Mouse (Mus musculus) retina, embryonic 14.5 days (tissue): Measurements from ENCODE around the gene Gtf2h5.

ENCODE experiments used
- DNase-seq: peaks from one replicate; pipeline ENCODE4 v3.0.0-alpha.2; 2015; ENCODE audit warnings: low spot score

The Gtf2h5 gene

GRCm38 (mm10) chr17:6079287-6080122, at the start of gene Gtf2h5, which contains the start of gene Serac1:
Gtf2h5 (plus strand) TSS chr17:6079786.
Serac1 (minus strand) TSS chr17:6079741.
- peak; percentile 99 for DNase-seq

GRCm38 (mm10) chr17:6035661-6036060, 43.9 kb upstream of the Gtf2h5 start:
- DNase-seq = no peak

GRCm38 (mm10) chr17:6036458-6036857, 43.1 kb upstream of the Gtf2h5 start:
- DNase-seq = no peak

GRCm38 (mm10) chr17:6036872-6037271, 42.7 kb upstream of the Gtf2h5 start:
- DNase-seq = no peak

- DNase-seq = no peak
Measured at GRCm38 (mm10) chr17:6037507-6037906, 42.1 kb upstream of the Gtf2h5 start.

GRCm38 (mm10) chr17:6052801-6053200, 26.8 kb upstream of the Gtf2h5 start:
- peak; percentile 67 for DNase-seq

- DNase-seq = peak; percentile 82
Measured at GRCm38 (mm10) chr17:6054934-6055355, 24.6 kb upstream of the Gtf2h5 start.

- DNase-seq = no peak
Measured at GRCm38 (mm10) chr17:6062793-6063192, 16.8 kb upstream of the Gtf2h5 start.

GRCm38 (mm10) chr17:6063532-6063931, 16.1 kb upstream of the Gtf2h5 start:
- no peak for DNase-seq

GRCm38 (mm10) chr17:6066021-6066420, 13.6 kb upstream of the Gtf2h5 start:
- no peak for DNase-seq

GRCm38 (mm10) chr17:6067613-6068012, 12.0 kb upstream of the Gtf2h5 start:
- DNase-seq = no peak

GRCm38 (mm10) chr17:6069866-6070265, 9.7 kb upstream of the Gtf2h5 start:
- DNase-seq = no peak

- DNase-seq = no peak
Measured at GRCm38 (mm10) chr17:6073405-6073804, 6.2 kb upstream of the Gtf2h5 start.

GRCm38 (mm10) chr17:6083323-6083890, 3.8 kb downstream of the Gtf2h5 start:
- DNase-seq = no peak

GRCm38 (mm10) chr17:6091604-6092003, 12.0 kb downstream of the Gtf2h5 start:
- no peak for DNase-seq

- DNase-seq = peak; percentile 44
Measured at GRCm38 (mm10) chr17:6095579-6095978, 16.0 kb downstream of the Gtf2h5 start.

GRCm38 (mm10) chr17:6097884-6098283, 18.3 kb downstream of the Gtf2h5 start:
- peak; percentile 76 for DNase-seq

- no peak for DNase-seq
Measured at GRCm38 (mm10) chr17:6102287-6102686, 22.7 kb downstream of the Gtf2h5 start.

- no peak for DNase-seq
Measured at GRCm38 (mm10) chr17:6103566-6103965, 24.0 kb downstream of the Gtf2h5 start.

- DNase-seq = peak; percentile 88
Measured at GRCm38 (mm10) chr17:6106361-6107014, 26.9 kb downstream of the Gtf2h5 start, which contains the start of gene Tulp4. Tulp4 (plus strand) TSS chr17:6106437.

- DNase-seq = peak; percentile 58
Measured at GRCm38 (mm10) chr17:6107015-6107601, 27.5 kb downstream of the Gtf2h5 start.

- no peak for DNase-seq
Measured at GRCm38 (mm10) chr17:6108175-6108574, 28.6 kb downstream of the Gtf2h5 start.
